Mouse (Mus musculus): ENCODE data around the gene Ugt1a6a.

The Ugt1a6a gene

GRCm38 (mm10) chr1:88229566-88229965, 95.0 kb downstream of the Ugt1a6a start:
- no peak for DNase-seq (ENCODE audit: low read depth)

GRCm38 (mm10) chr1:88229986-88230385, 95.4 kb downstream of the Ugt1a6a start:
- no peak for DNase-seq (ENCODE audit: low read depth)

- DNase-seq (ENCODE audit: low read depth), result no peak
Measured at GRCm38 (mm10) chr1:88230421-88230820, 95.8 kb downstream of the Ugt1a6a start.

GRCm38 (mm10) chr1:88230981-88231802, 96.6 kb downstream of the Ugt1a6a start:
- no peak for DNase-seq (ENCODE audit: low read depth)

GRCm38 (mm10) chr1:88231803-88232499, 97.3 kb downstream of the Ugt1a6a start:
- DNase-seq (ENCODE audit: low read depth), result no peak

- DNase-seq (ENCODE audit: low read depth), result no peak
Measured at GRCm38 (mm10) chr1:88232664-88233380, 98.2 kb downstream of the Ugt1a6a start.

- DNase-seq (ENCODE audit: low read depth), result no peak
Measured at GRCm38 (mm10) chr1:88233421-88234247, 99.0 kb downstream of the Ugt1a6a start.

GRCm38 (mm10) chr1:88234248-88234610, 99.6 kb downstream of the Ugt1a6a start:
- no peak for DNase-seq (ENCODE audit: low read depth)

- DNase-seq (ENCODE audit: low read depth), result no peak
Measured at GRCm38 (mm10) chr1:88234646-88235045, 100.0 kb downstream of the Ugt1a6a start.

- no peak for DNase-seq (ENCODE audit: low read depth)
Measured at GRCm38 (mm10) chr1:88235046-88235893, 100.7 kb downstream of the Ugt1a6a start.

- DNase-seq (ENCODE audit: low read depth), result no peak
Measured at GRCm38 (mm10) chr1:88235894-88236415, 101.3 kb downstream of the Ugt1a6a start.

GRCm38 (mm10) chr1:88237311-88237710, 102.7 kb downstream of the Ugt1a6a start:
- no peak for DNase-seq (ENCODE audit: low read depth)

GRCm38 (mm10) chr1:88238771-88239170, 104.2 kb downstream of the Ugt1a6a start:
- no peak for DNase-seq (ENCODE audit: low read depth)

- DNase-seq (ENCODE audit: low read depth), result no peak
Measured at GRCm38 (mm10) chr1:88240072-88240471, 105.5 kb downstream of the Ugt1a6a start.

- no peak for DNase-seq (ENCODE audit: low read depth)
Measured at GRCm38 (mm10) chr1:88240579-88240978, 106.0 kb downstream of the Ugt1a6a start.

GRCm38 (mm10) chr1:88243861-88244260, 109.3 kb downstream of the Ugt1a6a start:
- DNase-seq (ENCODE audit: low read depth), result no peak

GRCm38 (mm10) chr1:88245881-88246280, 111.3 kb downstream of the Ugt1a6a start:
- no peak for DNase-seq (ENCODE audit: low read depth)

GRCm38 (mm10) chr1:88246386-88246785, 111.8 kb downstream of the Ugt1a6a start:
- DNase-seq (ENCODE audit: low read depth), result no peak

GRCm38 (mm10) chr1:88247660-88248059, 113.1 kb downstream of the Ugt1a6a start:
- no peak for DNase-seq (ENCODE audit: low read depth)

- no peak for DNase-seq (ENCODE audit: low read depth)
Measured at GRCm38 (mm10) chr1:88248658-88249057, 114.0 kb downstream of the Ugt1a6a start.

GRCm38 (mm10) chr1:88249596-88249995, 115.0 kb downstream of the Ugt1a6a start:
- DNase-seq (ENCODE audit: low read depth), result no peak

All from NIH3T3 (cell line).